Mouse (Mus musculus) lung, adult 2 months (tissue): Measurements from ENCODE around the gene Magi2.

ENCODE experiments used
- CTCF ChIP-seq: fragments of 200-500 bp; IDR thresholded peaks from 2 replicates; pipeline ENCODE4 v1.5.1; 2011; ENCODE audit warnings: mild to moderate bottlenecking, low read length, control low read depth; ENCODE audit not compliant: insufficient read depth
- POLR2A ChIP-seq: fragments of 200-500 bp; IDR thresholded peaks from 2 replicates; pipeline ENCODE4 v1.6.1; 2011; ENCODE audit warnings: low read depth, mild to moderate bottlenecking, control low read depth, low read length, borderline replicate concordance; ENCODE audit errors: extremely low read depth

DNA sequence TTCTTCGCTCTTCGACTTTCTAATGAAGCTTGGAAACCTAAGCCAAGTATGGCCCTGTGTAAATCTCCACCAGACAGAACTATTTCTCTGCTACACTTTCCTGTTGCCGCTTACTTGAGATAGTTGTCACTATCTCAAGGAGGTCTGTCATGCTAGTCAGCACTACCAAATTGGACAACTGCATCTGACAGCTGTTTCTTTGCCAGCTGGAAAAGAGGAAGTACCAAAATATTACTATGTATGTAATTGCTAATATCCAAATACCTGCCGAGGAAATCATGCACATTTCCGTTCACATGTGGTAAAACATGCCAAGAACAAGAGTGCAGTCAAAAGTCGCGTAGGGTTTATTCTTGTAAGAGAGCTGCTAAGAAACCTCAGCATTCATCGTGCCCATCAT, 1126.1 kb downstream of the Magi2 start:
- TF ChIP-seq CTCF (no peak), POLR2A (no peak)
